Mouse (Mus musculus) urinary bladder, postnatal 14 days (tissue): ENCODE measurements around the gene Mob1b.

Source experiments
- DNase-seq: peaks from one replicate; pipeline ENCODE4 v3.0.0; 2021; ENCODE audit warnings: low spot score

Mob1b gene

DNA sequence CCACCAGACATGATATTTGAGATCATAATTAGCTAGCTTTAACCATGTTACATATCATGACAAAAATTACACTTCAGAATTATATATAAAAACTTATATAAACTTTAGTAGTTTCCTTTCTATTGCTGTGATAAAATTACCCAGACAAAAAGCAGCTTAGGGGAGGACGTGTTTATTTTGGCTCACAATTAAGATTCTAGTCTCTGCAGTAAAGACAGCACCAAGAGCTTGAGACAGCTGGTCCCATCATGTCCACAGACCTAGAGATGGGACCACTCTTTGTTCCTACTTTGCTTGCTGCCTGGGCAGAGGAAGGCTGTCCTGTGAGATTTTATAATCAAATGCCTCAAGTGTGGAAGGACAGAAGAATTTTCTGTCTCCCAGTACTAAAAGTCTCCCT lies 64.4 kb downstream of the Mob1b start:
- no peak for DNase-seq

DNA sequence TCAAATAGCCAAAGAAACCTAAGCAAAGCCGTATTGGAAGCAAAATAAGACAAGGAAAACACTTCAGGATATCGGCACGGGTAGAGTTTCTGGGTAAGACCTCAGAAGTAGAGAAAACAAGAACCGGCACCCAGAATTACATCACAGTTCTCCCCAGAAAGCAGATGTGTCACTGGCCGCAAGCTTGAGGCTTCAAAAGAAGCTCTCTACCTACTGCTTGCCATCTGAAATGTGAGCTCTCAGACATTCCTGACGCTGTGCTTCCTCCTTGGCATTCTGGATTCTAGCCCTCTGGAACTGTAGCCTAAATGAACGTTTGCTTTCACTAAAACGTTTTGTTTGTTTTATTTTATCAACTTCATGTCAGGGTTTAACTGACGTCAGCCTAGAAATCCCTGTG lies 70.0 kb downstream of the Mob1b start:
- no peak for DNase-seq

DNA sequence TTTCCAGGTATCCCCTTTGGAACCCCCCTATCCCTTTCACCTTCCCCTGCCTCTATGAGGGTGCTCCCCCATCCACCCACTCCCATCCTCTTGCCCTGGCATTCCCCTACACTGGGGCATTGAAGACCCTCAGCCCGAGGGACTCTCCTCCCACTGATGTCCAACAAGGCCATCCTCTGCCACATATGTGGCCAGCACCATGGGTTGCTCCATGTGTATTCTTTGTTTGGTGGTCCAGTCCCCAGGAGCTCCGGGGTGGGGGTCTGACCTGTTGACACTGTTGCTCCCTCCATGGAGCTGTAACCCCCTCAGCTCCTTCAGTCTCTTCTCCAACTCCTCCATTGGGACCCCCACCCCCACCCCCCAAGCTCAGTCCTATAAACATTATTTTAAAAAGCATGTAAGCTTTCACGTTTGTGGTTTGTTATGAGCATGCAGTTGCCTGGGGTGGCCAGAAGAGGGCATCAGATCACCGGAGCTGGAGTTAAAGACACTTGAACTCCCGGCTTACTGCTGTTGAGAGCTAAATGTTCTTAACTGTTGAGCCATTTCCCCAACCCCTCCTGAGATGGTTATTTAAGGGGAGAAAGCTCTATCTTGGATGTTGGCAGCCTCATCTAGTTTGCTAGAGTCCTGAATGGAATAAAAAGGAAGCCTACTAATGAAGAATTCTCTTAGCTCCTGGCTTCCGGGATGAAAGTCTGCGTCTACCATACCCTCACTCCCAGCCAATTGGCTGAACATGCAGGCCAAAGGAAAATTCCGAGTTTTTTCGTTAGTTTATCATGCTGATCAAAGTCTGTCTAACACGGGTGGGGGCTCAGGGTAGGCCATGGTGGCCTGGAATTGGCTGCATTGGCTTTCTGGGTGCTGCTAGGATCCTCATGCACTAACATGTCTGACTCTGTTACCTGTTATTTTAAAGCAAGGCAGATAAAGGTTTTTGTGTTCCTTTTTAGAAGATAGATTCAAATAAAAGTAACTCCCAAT lies 70.9 kb downstream of the Mob1b start:
- peak; percentile 46 for DNase-seq

DNA sequence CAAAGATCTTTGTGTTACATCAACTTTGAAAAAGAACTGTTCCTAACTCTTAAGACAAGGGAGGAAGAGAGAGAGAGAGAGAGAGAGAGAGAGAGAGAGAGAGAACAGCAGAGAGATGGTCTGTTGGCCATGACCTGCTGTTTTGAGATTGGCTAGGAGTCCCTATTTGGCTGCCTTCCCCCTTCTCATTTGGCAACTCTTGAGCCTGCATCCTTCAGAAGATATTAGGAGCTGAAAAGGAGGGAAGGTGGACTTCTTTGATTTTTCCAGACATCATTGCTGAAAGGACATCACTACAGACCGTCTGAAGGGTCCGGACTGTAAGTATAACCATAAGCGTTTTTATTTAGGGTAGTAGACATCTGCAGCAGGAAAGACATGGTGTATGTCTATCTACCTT lies 73.0 kb downstream of the Mob1b start:
- DNase-seq: no peak

DNA sequence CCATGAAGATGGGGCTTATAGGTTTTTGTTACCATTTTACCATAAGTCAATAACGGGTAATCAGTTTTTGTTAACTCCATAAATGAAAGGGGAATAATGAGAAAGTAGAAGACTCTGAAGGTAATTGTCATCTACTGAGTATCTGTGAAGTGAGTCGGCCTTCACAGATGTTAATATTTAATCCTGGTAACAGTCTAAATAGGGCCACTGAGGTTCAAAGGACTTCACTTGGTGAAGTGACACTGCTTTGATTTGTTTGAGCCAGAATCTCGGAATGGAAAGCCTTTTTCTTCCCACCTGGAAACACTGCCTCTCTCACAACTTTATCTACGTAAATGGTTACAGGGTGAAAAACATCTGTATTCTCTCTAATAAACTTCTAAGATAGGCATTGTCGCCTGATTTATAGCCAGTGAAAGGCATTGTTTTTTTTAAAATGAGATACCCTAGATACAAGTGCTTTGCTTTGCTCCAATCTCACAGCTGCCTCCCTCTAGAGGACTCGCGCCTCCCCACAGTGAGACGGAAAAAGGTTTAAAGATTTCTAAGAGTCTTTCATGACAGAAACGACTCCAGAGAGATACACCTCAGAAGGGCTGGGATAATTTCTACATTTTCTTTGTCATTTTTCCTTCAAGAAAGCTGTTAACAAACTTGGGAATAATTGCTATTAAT lies 75.4 kb downstream of the Mob1b start:
- DNase-seq: no peak

DNA sequence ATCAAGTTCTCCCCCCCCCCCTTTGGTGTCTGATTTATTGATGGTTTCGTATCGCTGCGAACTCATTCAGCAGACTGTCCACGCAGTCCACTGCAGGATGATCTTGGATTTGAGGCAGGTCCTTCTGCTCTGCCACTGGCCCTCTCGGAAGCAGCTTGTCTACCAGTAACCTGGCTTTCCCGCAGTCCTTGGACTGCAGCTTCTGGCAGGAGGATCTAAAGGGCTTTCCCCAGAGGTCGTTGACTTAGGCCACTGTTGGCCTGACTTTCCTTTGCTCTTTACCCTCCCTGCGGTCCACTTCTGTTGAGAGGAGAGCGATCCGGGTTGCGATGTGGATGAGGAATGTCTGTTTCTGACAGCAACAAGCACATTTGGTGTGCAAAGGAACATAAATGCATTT lies 75.9 kb downstream of the Mob1b start:
- no peak for DNase-seq

DNA sequence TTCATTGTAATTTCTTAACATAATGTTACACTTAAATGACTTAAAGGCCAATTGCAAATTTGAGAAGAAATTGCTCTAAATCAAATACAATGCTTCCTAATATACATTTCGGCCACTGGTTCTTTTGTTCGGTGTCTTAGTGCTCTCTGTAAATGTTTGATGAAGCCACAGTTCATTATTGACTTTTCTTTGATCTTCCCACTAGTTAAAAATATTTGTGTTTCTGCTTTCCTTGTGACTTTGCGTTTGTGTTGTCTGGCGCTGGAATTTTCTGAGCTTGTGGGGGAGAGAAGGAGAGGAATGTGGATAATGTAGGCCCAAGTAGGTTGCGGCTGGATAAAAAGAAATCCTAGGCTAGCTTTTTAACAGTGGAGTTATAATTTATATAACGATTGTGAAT lies 76.5 kb downstream of the Mob1b start:
- no peak for DNase-seq

DNA sequence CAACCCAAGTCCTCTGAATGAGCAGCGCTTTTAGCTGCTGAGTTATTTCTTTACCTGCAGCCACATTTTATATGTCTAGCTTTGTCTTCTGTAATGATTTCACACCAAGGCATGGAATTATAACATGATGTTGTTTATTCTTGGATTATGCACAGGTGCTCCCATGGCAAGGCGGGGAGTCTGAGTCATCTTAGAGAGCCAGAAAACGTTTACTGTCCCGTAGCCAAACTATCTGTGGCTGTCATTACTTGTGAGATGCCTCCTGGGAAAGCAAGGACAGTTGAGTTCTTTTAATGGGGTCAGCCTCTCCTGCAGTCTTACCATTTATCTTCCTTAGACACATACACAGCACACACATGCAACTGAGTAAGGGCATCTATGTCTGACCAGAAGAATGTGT lies 85.0 kb downstream of the Mob1b start:
- no peak for DNase-seq

DNA sequence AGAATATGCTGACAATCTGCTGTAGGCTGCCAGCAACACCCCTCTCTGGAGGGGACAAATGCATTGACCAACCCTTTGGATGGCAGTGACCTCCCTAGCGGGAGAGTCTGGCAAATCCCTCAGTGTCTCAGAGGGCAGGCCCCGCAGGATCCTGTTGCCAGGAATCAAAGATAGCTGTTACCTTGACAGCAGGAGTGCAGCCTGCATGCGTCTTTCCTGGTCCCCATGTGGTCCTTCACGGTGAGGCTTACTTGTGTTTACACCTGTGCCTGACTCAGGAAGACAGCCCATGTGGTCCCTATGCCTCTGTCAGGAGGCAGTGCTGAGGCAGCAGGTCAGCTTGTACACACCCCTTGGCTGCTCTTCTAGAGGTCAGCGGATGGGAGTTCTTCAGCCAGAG lies 85.6 kb downstream of the Mob1b start:
- DNase-seq: no peak

DNA sequence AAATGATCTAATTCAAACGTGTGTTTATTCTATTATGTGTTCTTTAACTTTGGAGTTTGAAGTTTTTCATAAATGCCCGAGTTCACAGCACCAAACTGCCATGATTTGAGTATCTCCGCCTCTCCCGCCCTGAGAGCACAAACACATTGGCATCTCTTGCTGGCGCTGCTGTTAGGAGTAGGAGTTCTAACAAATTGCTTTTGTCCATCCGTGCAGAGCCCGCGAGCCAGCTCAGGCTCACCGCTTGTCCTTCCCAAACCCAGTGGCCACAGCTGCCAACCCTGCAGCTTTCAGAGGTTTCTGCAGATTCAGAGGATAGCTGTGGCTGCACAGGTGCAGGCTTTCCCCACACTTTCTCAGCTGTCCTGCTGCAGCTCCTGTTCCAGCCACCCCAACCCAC lies 86.7 kb downstream of the Mob1b start:
- DNase-seq: no peak

DNA sequence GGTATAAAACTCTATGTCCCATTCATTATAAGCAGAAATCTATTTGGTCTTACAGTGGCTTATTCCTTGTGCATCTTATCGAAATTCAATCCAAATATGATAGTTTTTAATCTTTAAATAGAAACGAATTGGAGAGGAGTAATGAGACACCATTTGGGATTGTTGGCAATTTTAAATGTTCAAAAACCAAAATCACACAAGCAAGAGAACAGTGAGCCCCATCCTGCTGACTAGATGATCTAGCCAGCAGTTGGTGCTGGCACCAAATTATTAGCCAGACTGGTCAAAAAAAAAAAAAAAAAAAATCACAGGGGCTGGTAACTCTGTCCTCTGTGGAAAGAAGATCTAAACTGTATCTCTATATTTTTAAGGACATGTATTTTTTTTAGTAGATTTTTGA lies 92.5 kb downstream of the Mob1b start:
- DNase-seq: no peak
